Mouse (Mus musculus): ENCODE measurements around the gene Gm281.
"Not testable (repeated sequence)": the region's sequence is repeated elsewhere in the genome, so short reads cannot be mapped to it uniquely, and the experiment has no call there.

Gm281 gene

DNA sequence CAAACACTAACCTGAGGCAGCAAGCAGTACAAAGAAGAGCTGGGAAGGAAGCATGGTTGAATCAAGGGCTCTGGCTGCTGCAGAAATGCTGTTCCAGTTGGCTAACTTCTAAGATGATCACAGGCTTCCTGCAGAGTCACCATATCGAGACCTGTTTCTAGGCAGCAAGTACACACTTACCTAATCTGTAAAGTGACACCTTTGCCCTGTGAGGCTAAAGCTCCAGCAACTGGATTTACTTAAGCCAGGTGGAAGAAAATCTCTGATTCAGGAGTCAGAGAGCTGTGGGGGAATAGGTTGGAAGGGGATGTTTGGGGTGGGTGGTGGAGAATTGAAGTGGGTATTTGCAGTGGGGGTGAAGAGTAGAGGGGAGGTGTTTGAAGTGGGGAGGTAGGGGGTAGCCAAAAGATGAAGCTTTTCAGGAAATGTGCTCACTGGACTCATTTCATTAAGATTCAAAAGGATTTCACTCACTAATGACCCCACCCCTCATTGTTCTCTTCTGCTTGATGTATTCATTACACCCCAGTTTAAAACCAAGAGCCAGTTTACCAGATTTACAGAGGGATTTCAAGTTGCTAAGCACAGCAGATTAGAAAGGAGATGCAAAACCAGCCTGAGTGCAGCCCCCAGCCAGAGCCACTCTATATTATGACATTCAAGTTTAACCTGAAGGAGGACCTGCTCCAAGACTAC, at the start of gene Gm281:
Gene Gm281 (minus strand): TSS at position 92 of the 696 bp plus-strand sequence.
- DNase-seq (ENCODE audit: low read depth) = no peak

- no peak for DNase-seq (ENCODE audit: low read depth)
Observed at GRCm38 (mm10) chr14:13963527-13963926, 49.2 kb upstream of the Gm281 start.

- no peak for DNase-seq (ENCODE audit: low read depth)
Observed at GRCm38 (mm10) chr14:13962476-13962875, 48.2 kb upstream of the Gm281 start.

GRCm38 (mm10) chr14:13961401-13962112, 47.3 kb upstream of the Gm281 start, which contains the start of the genes Atxn7 and Thoc7:
Gene Atxn7, plus strand, starts transcription at chr14:13961440.
Gene Thoc7, minus strand, starts transcription at chr14:13961852.
- DNase-seq (ENCODE audit: low read depth) = no peak

- DNase-seq (ENCODE audit: low read depth) = no peak
Observed at GRCm38 (mm10) chr14:13960482-13961325, 46.4 kb upstream of the Gm281 start.

- DNase-seq (ENCODE audit: low read depth) = peak; percentile 35
Observed at GRCm38 (mm10) chr14:13960079-13960478, 45.8 kb upstream of the Gm281 start.

DNA sequence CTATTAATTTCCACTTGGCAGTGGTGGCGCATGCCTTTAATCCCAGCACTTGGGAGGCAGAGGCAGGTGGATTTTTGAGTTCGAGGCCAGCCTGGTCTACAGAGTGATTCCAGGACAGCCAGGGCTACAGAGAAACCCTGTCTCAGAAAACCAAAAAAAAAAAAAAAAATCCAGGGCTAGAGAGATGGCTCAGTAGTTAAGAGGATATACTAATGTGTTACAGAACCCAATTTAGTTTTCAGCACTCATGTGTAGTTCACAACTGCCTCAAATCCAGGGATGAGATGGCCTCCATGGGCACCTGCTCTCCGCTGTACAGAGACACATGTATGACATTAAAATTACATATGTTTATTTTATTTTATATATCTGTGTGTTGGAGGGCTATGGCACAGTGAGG, 37.9 kb upstream of the Gm281 start:
- not testable (repeated sequence) for DNase-seq (ENCODE audit: low read depth)

- DNase-seq (ENCODE audit: low read depth) = no peak
Observed at GRCm38 (mm10) chr14:13950401-13950800, 36.1 kb upstream of the Gm281 start.

DNA sequence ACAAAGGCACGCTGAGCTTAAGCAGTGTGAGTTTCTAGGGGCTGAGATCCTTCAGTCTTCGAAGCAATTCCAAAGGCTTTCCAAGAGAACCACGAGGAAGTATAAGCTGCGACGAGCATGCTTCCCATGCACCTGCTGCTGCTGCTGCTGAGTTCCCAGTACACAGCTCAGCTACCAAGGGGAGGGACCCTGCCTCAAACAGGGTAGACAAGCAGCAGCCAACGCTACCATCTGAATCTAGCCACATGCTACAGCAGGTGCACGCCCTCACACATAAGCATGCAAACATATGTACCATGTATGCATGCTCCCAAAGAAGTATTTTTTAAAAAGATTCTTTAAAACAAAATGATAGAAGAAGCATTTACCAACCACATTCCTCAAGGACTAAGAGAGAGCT, 34.1 kb upstream of the Gm281 start:
- DNase-seq (ENCODE audit: low read depth) = no peak

- DNase-seq (ENCODE audit: low read depth) = no peak
Observed at GRCm38 (mm10) chr14:13944686-13945085, 30.4 kb upstream of the Gm281 start.

GRCm38 (mm10) chr14:13934052-13934371, 19.7 kb upstream of the Gm281 start:
- no peak for DNase-seq (ENCODE audit: low read depth)

DNA sequence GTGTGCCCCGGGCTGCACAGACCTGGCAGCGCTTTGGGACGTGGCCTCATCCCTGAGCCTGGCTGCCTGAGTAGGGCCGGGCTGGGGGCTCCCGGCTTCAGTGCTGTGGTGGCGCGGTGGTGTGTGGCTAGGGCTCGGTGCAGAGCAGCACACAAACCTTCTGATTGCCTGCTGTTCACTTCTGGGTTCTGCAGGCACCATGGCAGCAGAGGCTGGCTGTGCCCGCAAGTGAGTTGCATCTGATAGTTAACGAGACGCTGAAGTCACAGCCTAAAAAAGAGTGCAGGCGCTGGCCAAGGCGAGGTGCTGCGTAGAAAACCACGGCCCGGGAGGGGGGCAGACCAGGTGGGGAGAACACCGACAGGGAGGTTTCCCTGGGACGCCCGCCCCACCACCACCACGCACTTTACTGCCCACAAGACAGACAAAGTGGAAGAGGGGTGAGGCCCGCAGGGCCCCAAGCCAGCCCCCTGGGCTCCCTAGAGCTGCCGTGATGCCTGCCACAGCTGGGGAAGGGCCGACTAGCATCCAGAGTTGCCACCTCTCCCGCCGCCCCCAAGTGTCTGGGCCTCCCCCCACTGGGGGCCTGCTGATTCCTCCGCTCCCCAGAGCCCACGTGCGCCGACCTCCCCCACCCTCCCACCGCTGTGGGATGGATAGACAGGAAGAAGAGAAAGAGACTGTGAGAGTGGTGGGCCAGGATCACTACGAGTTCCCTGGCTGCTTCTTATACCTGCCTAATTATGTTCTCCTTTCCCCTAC, 19.2 kb upstream of the Gm281 start:
- DNase-seq (ENCODE audit: low read depth) = no peak

GRCm38 (mm10) chr14:13917630-13918029, 3.4 kb upstream of the Gm281 start:
- DNase-seq (ENCODE audit: low read depth) = peak; percentile 32

- DNase-seq (ENCODE audit: low read depth) = no peak
Observed at GRCm38 (mm10) chr14:13917208-13917607, 2.9 kb upstream of the Gm281 start.

DNA sequence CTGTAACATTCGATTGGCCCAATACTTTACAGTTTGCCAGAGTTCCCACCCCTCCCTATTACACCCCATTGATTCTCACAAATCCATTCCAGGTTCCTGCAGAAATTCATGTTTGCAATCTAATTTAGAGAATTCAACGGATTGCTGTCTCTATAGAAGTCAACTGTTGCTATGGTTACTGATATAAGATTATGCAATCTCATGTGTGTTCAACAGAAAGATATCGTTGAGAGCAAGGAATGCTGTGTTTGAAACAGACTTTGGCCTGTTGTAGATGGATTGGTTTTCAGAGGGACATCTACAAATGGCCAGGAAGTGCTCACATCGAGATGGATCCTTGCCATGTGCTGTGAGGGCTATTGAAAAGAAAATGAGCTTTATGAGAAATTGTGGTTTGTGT, 929 bp upstream of the Gm281 start:
- DNase-seq (ENCODE audit: low read depth) = no peak

GRCm38 (mm10) chr14:13910148-13910547, 4.1 kb downstream of the Gm281 start:
- no peak for DNase-seq (ENCODE audit: low read depth)

DNA sequence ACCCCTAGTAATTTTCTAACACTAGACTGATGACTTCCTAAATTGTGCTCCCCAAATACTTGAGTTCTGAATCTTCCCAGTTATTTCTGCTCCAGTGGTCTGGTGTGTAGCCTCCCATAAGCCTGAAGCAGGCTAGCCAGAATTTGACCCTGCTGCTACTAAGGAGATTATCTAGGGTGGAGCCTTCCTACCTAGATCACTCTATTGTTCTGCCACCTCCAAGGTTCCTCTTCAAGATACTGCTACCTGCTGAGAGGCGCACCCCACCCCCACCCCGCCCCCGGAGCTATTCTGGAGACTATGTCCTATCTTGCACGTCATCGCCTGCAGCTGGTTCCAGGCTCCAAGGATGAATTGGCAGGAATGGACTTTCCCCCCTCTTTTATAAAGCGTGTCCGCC, 7.1 kb downstream of the Gm281 start:
- DNase-seq (ENCODE audit: low read depth) = no peak

GRCm38 (mm10) chr14:13906461-13906860, 7.8 kb downstream of the Gm281 start:
- DNase-seq (ENCODE audit: low read depth) = no peak

DNA sequence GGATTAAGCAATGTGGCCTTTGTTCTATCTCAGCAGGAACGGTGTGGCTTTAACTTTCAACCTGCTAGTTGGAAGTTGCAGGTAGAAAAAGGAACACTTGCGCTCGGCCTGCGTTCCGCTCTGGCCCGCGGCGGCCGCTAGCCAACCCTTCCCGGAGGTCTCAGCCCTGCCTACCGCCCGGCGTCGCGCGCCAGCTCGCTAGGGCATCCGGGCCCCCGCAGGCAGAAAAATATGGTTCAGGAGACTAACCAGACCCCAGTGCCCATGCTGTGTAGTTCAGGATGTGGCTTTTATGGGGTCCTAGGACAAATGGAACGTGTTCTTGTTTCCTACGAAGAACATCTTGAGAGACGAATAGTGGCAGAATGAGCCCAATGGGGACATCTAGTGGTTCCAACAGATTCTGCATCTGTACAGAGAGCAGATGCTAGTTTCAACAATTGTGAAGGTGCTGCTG, 12.6 kb downstream of the Gm281 start:
- peak; percentile 25 for DNase-seq (ENCODE audit: low read depth)

GRCm38 (mm10) chr14:13895198-13895597, 19.1 kb downstream of the Gm281 start:
- DNase-seq (ENCODE audit: low read depth) = no peak

- DNase-seq (ENCODE audit: low read depth) = no peak
Observed at GRCm38 (mm10) chr14:13893748-13894147, 20.5 kb downstream of the Gm281 start.

DNA sequence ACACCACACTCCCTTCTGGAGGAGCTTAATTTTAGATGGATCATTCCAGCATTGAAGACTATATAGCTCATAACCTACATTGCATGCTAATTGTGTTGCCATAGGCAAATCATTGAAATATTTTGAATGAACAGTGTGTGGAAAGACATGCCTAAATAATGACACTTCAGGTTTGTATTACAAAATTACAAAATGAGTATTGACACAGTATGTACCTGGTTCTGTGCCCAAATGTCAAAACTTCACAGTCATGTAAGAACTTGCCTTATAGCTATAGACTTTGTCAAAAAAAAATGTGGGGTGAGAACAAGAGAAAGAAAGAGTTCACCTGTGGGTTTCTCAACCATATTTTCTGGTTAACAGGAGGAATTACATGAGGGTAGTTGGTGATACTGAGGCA, 52.9 kb downstream of the Gm281 start:
- DNase-seq (ENCODE audit: low read depth) = no peak
